ENCODE assay signal across 6 mouse cellular contexts in genomic region chr2:117479244-117480009, GRCm38 (mm10).
DNase-seq lines count a peak whose midpoint lies in the region; ATAC-seq and TF ChIP-seq lines count a peak whose summit lies in the region.
"Not testable (repeated sequence)": the region's sequence is repeated elsewhere in the genome, so short reads cannot be mapped to it uniquely, and the experiment has no call there.

No protein-coding gene starts in this region.

- peak; percentile 5 for DNase-seq in forebrain, embryonic 14.5 days (ENCODE audit: low spot score)
- DNase-seq in midbrain, postnatal 0 days (ENCODE audit: low spot score), result peak; percentile 48

- 67% methylated on average over 16 of the region's 16 CpGs for WGBS in embryonic facial prominence, embryonic 13.5 days
- 80% methylated on average over 16 of the region's 16 CpGs for WGBS in forebrain, embryonic 14.5 days
- 71% methylated on average over 16 of the region's 16 CpGs for WGBS in hindbrain, embryonic 12.5 days
- WGBS in hindbrain, embryonic 16.5 days, result 55% methylated on average over 16 of the region's 16 CpGs
- WGBS in limb, embryonic 15.5 days, result 60% methylated on average over 16 of the region's 16 CpGs
- WGBS in midbrain, postnatal 0 days, result 58% methylated on average over 14 of the region's 16 CpGs

- not testable (repeated sequence) for H3K4me3 ChIP-seq in embryonic facial prominence, embryonic 13.5 days; forebrain, embryonic 14.5 days (ENCODE audit: low read depth, low read length); hindbrain, embryonic 12.5 days; hindbrain, embryonic 16.5 days (ENCODE audit: low read length); limb, embryonic 15.5 days; midbrain, postnatal 0 days (ENCODE audit: low read depth, low read length)

- 0 out of 2 replicates have a peak, but pooled peaks have one; percentile 26 for ATAC-seq in embryonic facial prominence, embryonic 13.5 days (ENCODE audit: insufficient number of reproducible peaks, insufficient read depth, low FRiP score, low TSS enrichment, low read depth)
- ATAC-seq in forebrain, embryonic 14.5 days, result peak; percentile 69; the same call in 1 of the 2 replicates
- peak; percentile 48 for ATAC-seq in hindbrain, embryonic 12.5 days (ENCODE audit: low FRiP score)
- ATAC-seq in hindbrain, embryonic 16.5 days, result peak; percentile 89
- not testable (repeated sequence) for ATAC-seq in limb, embryonic 15.5 days (ENCODE audit: insufficient number of reproducible peaks, low FRiP score, low TSS enrichment, low read depth)
- peak; percentile 56 for ATAC-seq in midbrain, postnatal 0 days (ENCODE audit: low FRiP score)

- H3K36me3 ChIP-seq in embryonic facial prominence, embryonic 13.5 days; forebrain, embryonic 14.5 days (ENCODE audit: control insufficient read depth, insufficient read depth, low read length); hindbrain, embryonic 12.5 days; hindbrain, embryonic 16.5 days (ENCODE audit: control insufficient read depth, insufficient read depth, low read length); limb, embryonic 15.5 days; midbrain, postnatal 0 days (ENCODE audit: insufficient read depth, low read length): not testable (repeated sequence)

- not testable (repeated sequence) for H3K9ac ChIP-seq in embryonic facial prominence, embryonic 13.5 days; forebrain, embryonic 14.5 days (ENCODE audit: low read length); hindbrain, embryonic 12.5 days; hindbrain, embryonic 16.5 days (ENCODE audit: low read depth, low read length); limb, embryonic 15.5 days; midbrain, postnatal 0 days (replicated peaks; ENCODE audit: low read length, poor library complexity, severe bottlenecking)

- H3K4me1 ChIP-seq in embryonic facial prominence, embryonic 13.5 days; forebrain, embryonic 14.5 days (ENCODE audit: control insufficient read depth, insufficient read depth, low read length); hindbrain, embryonic 12.5 days; hindbrain, embryonic 16.5 days (ENCODE audit: control insufficient read depth, insufficient read depth, low read depth, low read length); limb, embryonic 15.5 days; midbrain, postnatal 0 days (ENCODE audit: insufficient read depth, low read length): not testable (repeated sequence)

- 0 out of 2 replicates have a peak overlapping the region, but pooled peaks have one; percentile 11 for H3K27ac ChIP-seq in embryonic facial prominence, embryonic 13.5 days
- H3K27ac ChIP-seq in forebrain, embryonic 14.5 days (ENCODE audit: low read depth, low read length); hindbrain, embryonic 12.5 days; hindbrain, embryonic 16.5 days (ENCODE audit: low read depth, low read length); midbrain, postnatal 0 days (ENCODE audit: low read depth, low read length): not testable (repeated sequence)
- peak overlapping the region; percentile 57 for H3K27ac ChIP-seq in limb, embryonic 15.5 days

- H3K4me2 ChIP-seq in embryonic facial prominence, embryonic 13.5 days; forebrain, embryonic 14.5 days (ENCODE audit: low read length); hindbrain, embryonic 12.5 days (replicated peaks); limb, embryonic 15.5 days; midbrain, postnatal 0 days (ENCODE audit: low read depth, low read length, poor library complexity, severe bottlenecking): not testable (repeated sequence)
- H3K4me2 ChIP-seq in hindbrain, embryonic 16.5 days (ENCODE audit: low read length), result peak overlapping the region; percentile 10; the same call in 1 of the 2 replicates

- H3K9me3 ChIP-seq in embryonic facial prominence, embryonic 13.5 days; forebrain, embryonic 14.5 days (replicated peaks; ENCODE audit: control insufficient read depth, low read length); hindbrain, embryonic 12.5 days (replicated peaks); hindbrain, embryonic 16.5 days (ENCODE audit: control insufficient read depth, low read length); limb, embryonic 15.5 days; midbrain, postnatal 0 days (ENCODE audit: low read length): not testable (repeated sequence)

- not testable (repeated sequence) for TF ChIP-seq CTCF in midbrain, postnatal 0 days (IDR thresholded peaks at IDR 0.05)

- H3K27me3 ChIP-seq in embryonic facial prominence, embryonic 13.5 days; forebrain, embryonic 14.5 days (replicated peaks; ENCODE audit: control insufficient read depth, insufficient read depth, low read length); hindbrain, embryonic 12.5 days; hindbrain, embryonic 16.5 days (replicated peaks; ENCODE audit: control insufficient read depth, insufficient read depth, low read length); limb, embryonic 15.5 days; midbrain, postnatal 0 days (ENCODE audit: insufficient read depth, low read length): not testable (repeated sequence)
